Mouse (Mus musculus) adrenal gland, adult 2 months (tissue): ENCODE data around the gene Tpd52l1. TPM values are rescaled to one million over a fixed set of nuclear protein-coding genes. Genes with fewer than 3 reads are reported as not detected.
A peak's percentile ranks its signal among the peaks of the same experiment; 100 is the strongest.

Experiments used
- DNase-seq: peaks from one replicate; pipeline ENCODE4 v3.0.0; 2021
- polyA plus RNA-seq: library from polyadenylated mRNA; depleted of rRNA; stranded (reverse); fragments of >200 nt; gene quantifications from 2 replicates; pipeline ENCODE4 v1.2.3, GENCODE M21; 2012
- total RNA-seq, 2 experiments: library from RNA; stranded (reverse); gene quantifications; 2 replicates each; pipeline ENCODE4 v1.2.3; 2021

The Tpd52l1 gene
- total and polyA plus RNA-seq, 3 experiments = 14.5 to 43.3 (median 41.7) TPM

DNA sequence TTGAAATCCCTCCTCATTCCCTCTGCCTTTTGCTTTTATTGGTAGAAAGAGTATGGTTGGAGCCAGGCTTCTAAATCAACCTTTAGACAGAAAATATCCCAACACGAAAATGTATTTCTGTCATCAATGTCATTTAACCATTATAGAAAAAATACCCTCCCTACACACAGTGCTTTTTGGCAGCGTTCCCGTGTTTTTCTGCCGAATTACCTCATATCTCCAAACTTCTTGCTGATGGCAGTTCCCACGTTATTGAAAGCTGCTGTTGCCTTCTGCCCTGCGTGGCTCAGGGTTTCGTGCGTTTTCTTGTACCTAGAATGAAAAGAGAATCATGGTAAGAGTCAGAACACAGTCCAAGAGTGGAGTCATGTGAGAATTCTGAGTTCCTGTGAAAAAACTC, 99.4 kb downstream of the Tpd52l1 start:
- peak; percentile 23 for DNase-seq

GRCm38 (mm10) chr10:31336432-31336831, 109.3 kb downstream of the Tpd52l1 start:
- no peak for DNase-seq

DNA sequence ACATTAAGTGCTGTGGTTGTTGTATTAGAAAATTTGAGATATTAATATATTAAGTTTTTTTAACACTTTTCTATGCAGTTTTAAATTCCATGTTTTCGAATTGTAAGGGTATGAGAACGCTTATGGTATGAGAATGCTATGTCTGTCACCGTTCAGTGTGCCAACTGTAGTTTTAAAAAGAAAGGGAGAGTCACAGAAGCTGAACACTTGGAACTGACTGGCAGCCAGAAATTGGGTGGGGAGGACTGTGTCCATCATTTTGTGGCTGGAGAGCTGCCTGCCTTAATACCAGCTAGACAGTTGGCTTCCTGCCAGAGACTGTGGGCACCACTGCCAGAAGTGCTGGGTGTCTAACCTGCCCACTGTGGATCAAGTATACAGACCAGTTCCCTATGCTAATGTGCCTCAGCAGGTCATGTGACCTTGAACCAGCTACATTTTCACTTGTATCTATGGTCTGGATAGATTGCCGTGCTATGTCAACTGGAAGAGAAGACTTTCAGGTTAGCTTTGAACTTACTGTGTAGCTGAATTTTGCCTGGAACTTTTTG, 114.5 kb downstream of the Tpd52l1 start:
- DNase-seq = peak; percentile 48

DNA sequence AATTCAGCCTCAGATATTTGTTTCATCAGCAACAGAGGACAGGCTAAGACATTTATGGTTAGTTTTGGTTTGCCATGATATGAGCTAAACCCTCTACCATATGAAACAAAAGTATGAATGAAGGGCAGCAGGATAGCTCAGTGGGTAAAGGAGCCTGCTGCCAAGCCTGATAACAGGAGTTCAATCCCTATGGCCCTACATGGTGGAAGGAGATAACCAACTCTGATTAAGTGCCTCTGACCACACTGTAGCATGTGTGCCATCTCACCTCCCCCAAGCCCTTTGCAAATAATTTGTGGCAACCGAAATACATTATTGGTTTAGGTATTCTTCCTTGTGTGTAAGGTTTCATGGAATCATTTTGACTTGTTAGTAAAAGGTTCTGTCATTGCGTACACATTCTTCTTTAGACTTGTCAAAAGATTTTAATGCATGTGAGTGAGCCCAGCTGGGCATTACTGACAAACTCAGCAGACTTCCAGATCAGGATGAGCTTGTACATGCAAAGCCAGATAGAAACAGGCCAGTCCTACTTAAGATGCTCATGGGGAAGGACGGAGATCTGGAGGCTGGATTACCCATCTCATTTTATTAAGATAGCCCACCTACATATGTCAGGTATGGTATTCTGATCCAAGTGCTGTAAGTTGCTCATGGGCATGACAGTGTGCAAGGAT, 115.3 kb downstream of the Tpd52l1 start:
- DNase-seq = no peak

- DNase-seq = peak; percentile 83
Observed at GRCm38 (mm10) chr10:31329436-31329835, 116.3 kb downstream of the Tpd52l1 start.

DNA sequence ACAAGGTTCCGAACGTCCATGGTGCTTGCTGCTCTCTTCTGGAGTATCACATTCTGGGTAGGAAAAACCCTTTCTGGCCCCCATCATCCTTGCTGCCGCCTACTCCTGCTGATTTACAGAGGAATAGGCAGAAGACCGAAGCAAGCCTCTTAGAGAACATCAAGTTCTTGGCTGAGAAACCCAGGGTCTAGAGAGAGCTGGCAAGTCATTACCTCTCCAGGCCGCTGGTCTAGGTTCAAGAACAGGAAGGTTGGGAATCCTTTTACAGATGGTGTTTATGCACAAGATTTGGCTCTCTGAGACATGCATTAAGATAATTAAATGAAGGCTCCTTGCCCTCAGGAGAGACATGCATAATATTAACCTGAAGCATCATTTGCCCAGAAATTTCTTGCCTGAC, 127.3 kb downstream of the Tpd52l1 start:
- DNase-seq = no peak

DNA sequence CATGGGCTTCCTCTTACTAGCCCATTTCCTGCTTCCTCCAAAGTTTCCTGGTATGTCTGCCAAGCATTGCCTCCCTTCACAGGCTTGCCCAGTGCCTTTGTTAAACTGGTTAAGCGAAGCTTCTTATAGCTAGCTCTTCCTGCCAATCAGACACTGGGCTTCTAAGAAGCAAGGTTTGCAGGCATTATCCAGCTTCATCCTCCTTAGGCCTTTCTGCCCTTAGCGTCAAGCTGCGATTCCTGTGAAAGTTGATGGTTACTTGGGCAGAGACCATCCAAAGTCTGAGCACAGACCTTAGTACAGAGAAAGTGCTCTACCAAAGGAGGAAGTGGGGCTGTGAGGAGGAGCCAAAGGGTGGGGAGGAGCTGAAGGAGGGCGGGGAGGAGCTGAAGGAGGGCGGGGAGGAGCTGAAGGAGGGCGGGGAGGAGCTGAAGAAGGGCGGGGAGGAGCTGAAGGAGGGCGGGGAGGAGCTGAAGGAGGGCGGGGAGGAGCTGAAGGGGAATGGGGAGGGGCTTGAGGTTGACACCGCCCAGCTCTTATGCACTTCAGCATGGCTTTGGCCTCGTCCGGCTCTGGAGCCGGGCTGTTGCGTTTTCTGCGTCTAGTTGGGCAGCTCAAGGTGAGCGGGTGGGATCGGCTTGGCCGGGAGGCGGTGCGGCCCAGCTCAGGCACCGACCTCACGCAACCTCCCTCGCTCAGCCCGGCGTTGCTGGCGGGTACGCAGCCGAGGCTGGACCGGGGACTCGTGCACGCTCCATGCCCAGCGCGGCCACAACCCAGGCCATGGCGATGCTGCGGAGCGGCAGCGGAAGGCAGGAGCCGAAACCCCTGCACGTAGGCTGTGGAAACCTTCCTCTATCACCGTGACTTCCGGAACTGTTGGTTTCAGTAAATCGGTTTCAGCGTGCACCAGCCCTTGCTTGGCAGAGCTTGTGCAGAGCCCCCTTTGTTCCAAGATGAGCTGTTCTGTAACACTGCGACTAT, 132.6 kb downstream of the Tpd52l1 start, which contains the start of gene Hddc2:
Gene Hddc2, plus strand, starts transcription at position 519 of the 984 bp plus-strand sequence.
- peak; percentile 87 for DNase-seq

DNA sequence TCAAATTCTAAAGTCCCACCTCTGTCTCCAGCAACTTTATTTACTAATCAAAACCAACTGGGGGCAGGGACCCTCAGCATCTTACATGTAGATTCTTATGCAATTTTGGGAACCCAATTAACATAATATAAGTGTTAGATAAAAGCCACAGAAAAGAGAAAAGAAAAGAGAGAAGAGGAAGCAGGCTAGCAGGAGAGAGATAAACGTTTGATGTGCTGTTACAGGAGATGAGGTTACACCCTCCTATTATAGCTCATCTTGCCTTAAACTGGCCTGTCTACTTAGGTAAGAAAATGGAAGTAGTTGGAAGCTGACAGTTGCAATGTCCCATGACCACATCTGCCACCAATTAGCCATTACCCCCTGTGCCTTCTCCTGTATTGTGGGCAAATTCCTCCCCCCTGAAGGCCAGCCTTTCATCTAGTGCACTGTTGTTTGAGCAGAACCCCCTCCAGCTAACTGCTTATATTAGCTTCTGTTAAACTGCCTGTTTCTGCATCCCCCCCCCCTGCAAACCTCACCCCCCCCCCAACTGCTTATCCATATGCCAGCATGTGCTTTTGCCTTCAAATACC, 138.6 kb downstream of the Tpd52l1 start:
- DNase-seq = no peak

- no peak for DNase-seq
Observed at GRCm38 (mm10) chr10:31303446-31303845, 142.3 kb downstream of the Tpd52l1 start.

- DNase-seq = no peak
Observed at GRCm38 (mm10) chr10:31300292-31300691, 145.5 kb downstream of the Tpd52l1 start.

- peak; percentile 51 for DNase-seq
Observed at GRCm38 (mm10) chr10:31298921-31299574, 146.7 kb downstream of the Tpd52l1 start.

DNA sequence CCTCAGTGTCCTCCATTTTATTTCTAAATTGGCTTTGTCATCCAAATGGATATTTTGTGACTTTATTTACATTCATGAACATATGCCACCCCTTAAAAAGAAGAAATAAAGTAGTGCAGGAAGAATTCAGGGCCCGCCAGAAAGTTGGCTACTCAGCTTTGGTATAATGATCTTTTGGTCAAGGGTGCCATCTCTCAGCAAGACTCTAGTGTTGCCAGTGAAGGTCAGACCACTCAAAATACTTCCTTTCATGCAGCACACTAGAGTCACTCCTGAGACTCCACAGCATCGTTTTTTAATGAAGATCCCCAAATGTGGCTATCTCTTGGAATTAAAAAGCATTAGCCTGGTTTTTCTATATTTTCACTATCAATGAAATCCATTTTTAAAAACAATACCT, 147.5 kb downstream of the Tpd52l1 start:
- DNase-seq = no peak

GRCm38 (mm10) chr10:31297106-31297505, 148.7 kb downstream of the Tpd52l1 start:
- DNase-seq = no peak

DNA sequence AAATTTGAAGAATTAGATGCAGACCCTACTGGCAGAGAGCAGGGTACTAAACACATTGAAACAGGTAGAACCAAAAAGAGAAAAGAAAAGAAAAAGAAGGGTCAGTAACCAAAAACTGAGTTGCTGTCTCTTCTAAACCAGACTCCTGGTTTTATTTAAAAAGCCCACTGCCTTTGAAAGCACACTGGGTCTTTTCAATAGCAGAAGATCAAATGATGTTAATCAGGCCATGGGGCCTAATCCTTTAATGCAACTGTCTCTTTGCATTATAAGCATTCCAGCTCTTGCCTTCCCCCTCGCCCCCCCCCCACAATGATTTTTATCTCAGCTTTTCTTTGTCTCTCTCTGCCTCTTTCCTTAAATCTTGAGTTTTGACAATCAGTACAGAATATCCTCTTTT, 149.3 kb downstream of the Tpd52l1 start:
- no peak for DNase-seq

DNA sequence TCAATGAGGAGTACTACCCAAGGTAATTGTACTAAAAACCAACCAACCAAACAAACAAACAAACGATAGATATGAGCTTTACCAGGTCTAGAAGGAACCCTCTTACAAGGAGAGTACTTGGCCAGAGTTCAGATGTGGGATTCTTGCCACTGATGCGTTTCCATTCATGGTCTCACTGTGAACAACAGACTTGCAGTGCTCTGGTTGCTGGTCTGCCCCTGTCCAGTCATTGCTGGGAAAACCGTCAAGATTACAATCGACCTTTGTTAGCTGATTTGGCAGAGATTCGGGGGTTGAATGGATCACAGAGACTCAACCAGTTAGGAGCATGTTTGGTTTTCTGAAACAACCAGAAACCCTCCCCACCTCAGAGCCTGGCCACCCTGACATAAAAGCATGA, 150.1 kb downstream of the Tpd52l1 start:
- no peak for DNase-seq

DNA sequence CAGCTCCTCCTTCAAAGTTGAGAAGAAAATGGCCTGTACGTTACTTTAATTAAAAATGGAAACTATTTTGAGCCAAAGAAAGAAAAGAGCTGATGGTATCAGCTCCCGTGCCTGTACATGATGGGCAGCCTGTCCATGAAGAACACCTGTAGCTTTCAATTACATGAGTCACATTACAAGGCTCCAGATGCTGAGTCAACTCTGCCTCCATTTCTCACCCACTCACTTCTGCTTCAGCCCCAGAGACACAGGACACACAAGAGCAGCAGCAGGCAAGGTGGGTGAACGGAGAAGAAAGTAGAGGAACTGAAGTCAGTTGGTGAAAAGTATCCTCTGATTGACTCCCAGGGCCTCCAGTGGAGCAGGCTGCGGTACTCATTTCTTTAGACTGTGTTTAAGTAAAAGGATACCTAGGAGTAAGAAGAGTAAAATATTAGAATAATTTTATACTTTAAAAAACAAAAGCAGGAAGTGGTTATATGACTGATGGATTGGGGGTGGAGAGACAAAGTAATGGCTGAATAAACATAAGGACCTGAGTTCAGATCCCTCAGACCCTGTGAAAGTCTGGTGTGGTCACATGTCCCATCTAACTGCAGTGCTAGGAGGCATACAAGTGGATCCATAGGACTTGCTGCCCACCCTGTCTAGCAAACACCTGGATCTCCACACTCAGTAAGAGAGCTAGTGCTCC, 156.9 kb downstream of the Tpd52l1 start:
- DNase-seq = no peak

DNA sequence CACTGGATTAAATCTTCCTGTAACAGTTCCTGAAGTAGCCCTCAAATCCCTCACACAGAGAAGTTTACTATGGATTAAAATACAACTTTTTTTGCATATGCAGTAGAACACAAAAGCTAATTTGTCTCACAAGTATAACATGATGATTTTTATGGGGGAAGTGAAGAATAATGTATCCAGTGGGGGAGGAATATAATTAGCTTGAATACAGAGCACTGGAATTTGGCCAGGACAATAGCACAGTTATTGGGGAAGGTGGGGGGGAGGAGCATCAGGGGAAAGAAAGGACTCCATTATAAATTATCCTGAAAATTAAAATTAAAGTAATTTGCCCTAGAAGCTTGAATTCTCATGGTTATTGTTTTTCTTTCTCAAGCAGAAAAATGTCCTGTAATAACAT, 158.0 kb downstream of the Tpd52l1 start:
- DNase-seq = no peak
